Mouse (Mus musculus) forebrain, embryonic 11.5 days (tissue): ENCODE results near the gene Cnot6. TPM values are rescaled to one million over a fixed set of nuclear protein-coding genes. Genes with fewer than 3 reads are reported as not detected.

Source experiments
- ATAC-seq: fragments of 200-750 bp; cut with Nextera tagmentation; replicated peaks from 2 replicates; pipeline ENCODE4 v1.8.0; 2017; ENCODE audit warnings: moderate TSS enrichment; ENCODE audit not compliant: low FRiP score
- DNase-seq: peaks from one replicate; pipeline ENCODE4 v3.0.0-alpha.2; 2017; ENCODE audit warnings: low spot score
- H3K27ac ChIP-seq: fragments of 300-500 bp; sonication (generic); 2 replicates; pipeline ENCODE4 v1.5.1; 2014; ENCODE audit warnings: low read depth, low read length
- H3K27me3 ChIP-seq: fragments of 300-500 bp; sonication (generic); 2 replicates; pipeline ENCODE4 v1.6.1; 2014; ENCODE audit warnings: mild to moderate bottlenecking, low read length, mixed read lengths; ENCODE audit not compliant: control insufficient read depth, insufficient read depth
- H3K36me3 ChIP-seq: fragments of 300-500 bp; sonication (generic); 2 replicates; pipeline ENCODE4 v1.6.1; 2014; ENCODE audit warnings: mild to moderate bottlenecking, low read length, moderate library complexity, mixed read lengths; ENCODE audit not compliant: control insufficient read depth, insufficient read depth
- H3K4me1 ChIP-seq: fragments of 300-500 bp; sonication (generic); replicated peaks from 2 replicates; pipeline ENCODE4 v1.6.1; 2014; ENCODE audit warnings: low read length, mixed read lengths; ENCODE audit not compliant: control insufficient read depth, insufficient read depth
- H3K4me2 ChIP-seq: fragments of 300-500 bp; sonication (generic); 2 replicates; pipeline ENCODE4 v1.6.1; 2014; ENCODE audit warnings: low read depth, mild to moderate bottlenecking, low read length, moderate library complexity, mixed read lengths; ENCODE audit not compliant: severe bottlenecking
- H3K4me3 ChIP-seq: fragments of 300-500 bp; sonication (generic); 2 replicates; pipeline ENCODE4 v1.5.1; 2014; ENCODE audit warnings: low read depth, low read length
- H3K9ac ChIP-seq: fragments of 300-500 bp; sonication (generic); 2 replicates; pipeline ENCODE4 v1.6.1; 2014; ENCODE audit warnings: low read length
- H3K9me3 ChIP-seq: fragments of 300-500 bp; sonication (generic); 2 replicates; pipeline ENCODE4 v1.6.1; 2016; ENCODE audit warnings: low read length, mixed read lengths; ENCODE audit not compliant: control insufficient read depth
- WGBS: fragments of 180-500 bp; shearing (Covaris S2); extraction: QIAGEN DNeasy Blood & Tissue Kit; methylation state at CpG from one replicate; pipeline ENCODE4 v1.1.7; 2014; 5-methylcytosine and 5-hydroxymethylcytosine counted together
- polyA plus RNA-seq: library from polyadenylated mRNA; unstranded; fragments of >200 nt; fragmentation: Nextera tagmentation; extraction: Ambion mirVana; gene quantifications from 2 replicates; pipeline ENCODE4 v1.2.1, GENCODE M21; 2014

Gene Cnot6
- polyA plus RNA-seq, 1 experiment from 2014 or later: 55.3 TPM

DNA sequence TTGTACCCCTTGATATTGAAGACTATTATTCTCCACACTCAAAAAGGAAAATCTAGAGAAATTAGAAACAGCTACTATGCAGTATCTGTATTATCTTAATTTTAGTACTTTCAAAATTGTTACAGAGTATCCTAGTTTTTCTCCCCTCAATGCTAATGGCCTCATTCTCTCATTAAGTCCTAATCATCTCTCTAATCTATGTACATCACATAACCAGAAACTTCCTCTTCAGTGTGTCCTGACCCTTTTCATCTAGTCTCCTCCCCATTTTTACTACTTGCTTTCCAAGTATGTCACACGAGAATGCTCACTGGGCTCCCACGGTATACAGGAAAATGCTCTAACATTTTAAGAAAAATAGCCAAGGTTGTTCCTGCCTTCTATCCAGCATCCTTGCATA, 4.7 kb downstream of the Cnot6 start:
- peaks cover 4% of the 10 kb centered on the region; the same call in 1 of the 2 replicates for H3K4me1 ChIP-seq
- ATAC-seq (no peak), DNase-seq (no peak)
- no peak overlapping the region for H3K27ac ChIP-seq
- H3K4me2 ChIP-seq: no peak overlapping the region
- H3K9me3 ChIP-seq: no peaks in the 10 kb centered on the region
- 87% methylated on average over 2 of the region's 2 CpGs for WGBS
- H3K27me3 ChIP-seq: no peaks in the 10 kb centered on the region
- no peak overlapping the region for H3K4me3 ChIP-seq
- peaks cover 3% of the 10 kb centered on the region for H3K36me3 ChIP-seq
- H3K9ac ChIP-seq: no peak overlapping the region

DNA sequence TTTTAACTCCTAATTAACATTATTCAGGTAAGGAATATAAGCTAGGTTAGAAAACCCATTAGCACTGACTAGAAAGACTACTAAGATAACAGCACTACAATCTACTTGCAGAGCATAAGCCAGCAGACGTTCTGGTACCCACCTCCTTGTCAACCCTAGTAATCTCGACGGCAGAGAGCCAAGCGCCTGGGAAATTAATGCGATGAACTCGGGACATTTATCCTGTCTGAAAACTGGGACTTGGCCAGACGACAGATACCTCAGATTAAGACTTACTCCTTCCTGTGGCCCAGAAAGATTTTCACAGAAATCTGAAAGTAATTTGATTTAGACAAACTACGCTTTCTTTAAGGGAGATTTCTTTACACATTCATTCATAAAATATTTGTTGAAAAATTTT, 7.7 kb downstream of the Cnot6 start:
- Histone ChIP-seq H3K9me3 (no peaks in the 10 kb centered on the region), H3K27me3 (no peaks in the 10 kb centered on the region), H3K9ac (no peak overlapping the region), H3K27ac (no peak overlapping the region), H3K36me3 (peaks cover 16% of the 10 kb centered on the region), H3K4me3 (no peak overlapping the region), H3K4me2 (no peak overlapping the region), H3K4me1 (peaks cover 4% of the 10 kb centered on the region; the same call in 1 of the 2 replicates)
- no peak for ATAC-seq
- WGBS: 93% methylated on average over 8 of the region's 8 CpGs
- DNase-seq: no peak

DNA sequence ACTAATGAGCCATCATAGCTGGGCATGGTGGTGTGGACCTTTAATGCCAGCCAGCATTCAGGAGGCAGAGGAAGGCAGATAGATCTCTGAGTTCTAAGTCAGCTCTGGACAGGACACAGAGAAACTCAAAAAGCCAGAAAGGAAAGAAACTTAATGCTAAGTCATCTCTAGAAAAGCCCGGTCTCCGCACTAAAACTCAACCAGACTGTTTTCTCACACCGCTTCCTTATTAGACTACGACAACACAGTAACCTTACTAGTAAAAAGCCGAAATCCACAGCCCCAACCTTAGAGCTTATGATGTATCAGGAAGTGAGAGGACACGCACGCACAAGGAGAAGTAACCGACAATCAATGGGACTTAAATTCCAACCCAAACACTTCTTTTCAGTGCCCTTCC, 10.5 kb downstream of the Cnot6 start:
- H3K4me2 ChIP-seq: no peak overlapping the region
- H3K9ac ChIP-seq: no peak overlapping the region
- no peak overlapping the region for H3K4me3 ChIP-seq
- no peaks in the 10 kb centered on the region for H3K4me1 ChIP-seq
- DNase-seq (no peak), ATAC-seq (no peak)
- no peaks in the 10 kb centered on the region for H3K9me3 ChIP-seq
- H3K27me3 ChIP-seq: no peaks in the 10 kb centered on the region
- H3K27ac ChIP-seq: no peak overlapping the region
- 97% methylated on average over 8 of the region's 8 CpGs for WGBS
- H3K36me3 ChIP-seq: peaks cover 23% of the 10 kb centered on the region

DNA sequence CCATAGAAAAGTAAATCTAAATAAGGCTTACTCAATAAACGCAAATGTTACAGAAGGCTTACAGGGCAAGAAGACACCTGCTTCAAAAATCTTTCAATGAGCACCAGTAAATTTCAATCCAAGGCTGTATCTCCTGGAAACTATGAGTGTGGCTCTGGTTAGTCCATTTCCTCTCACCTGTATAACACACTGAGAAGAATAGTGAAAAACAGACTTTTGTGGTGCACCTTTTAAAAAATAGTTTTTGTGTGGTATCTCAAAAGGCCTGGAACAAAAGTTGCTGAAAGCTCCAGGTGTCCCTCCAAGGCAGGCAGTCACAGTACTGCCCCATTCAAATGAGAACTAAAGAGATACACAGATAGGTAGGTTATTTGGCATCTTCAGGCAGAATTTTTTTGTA, 13.4 kb downstream of the Cnot6 start:
- Histone ChIP-seq H3K4me3 (no peak overlapping the region), H3K27me3 (no peaks in the 10 kb centered on the region), H3K4me1 (no peaks in the 10 kb centered on the region), H3K4me2 (no peak overlapping the region), H3K27ac (no peak overlapping the region), H3K9ac (no peak overlapping the region), H3K9me3 (no peaks in the 10 kb centered on the region), H3K36me3 (peaks cover 19% of the 10 kb centered on the region)
- ATAC-seq (no peak), DNase-seq (no peak)
- 96% methylated on average over 1 of the region's 1 CpGs for WGBS

DNA sequence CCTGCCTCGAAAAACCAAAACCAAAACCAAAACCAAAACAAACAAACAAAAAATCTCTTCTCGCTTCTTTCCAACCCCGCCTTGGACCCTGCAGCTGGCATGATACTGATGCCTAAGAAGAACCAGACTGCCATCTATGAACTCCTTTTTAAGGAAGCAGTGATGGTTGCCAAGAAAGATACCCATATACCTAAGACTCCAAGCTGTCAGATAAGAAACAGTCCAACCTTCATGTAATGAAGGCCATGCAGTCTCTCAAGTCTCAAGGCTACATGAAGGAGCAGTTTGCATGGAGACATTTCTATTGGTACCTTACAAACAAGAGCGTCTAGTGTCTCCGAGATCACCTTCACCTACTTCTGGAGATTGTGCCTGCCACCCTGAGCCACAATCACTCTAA, 14.7 kb downstream of the Cnot6 start:
- WGBS: 94% methylated on average over 5 of the region's 5 CpGs

DNA sequence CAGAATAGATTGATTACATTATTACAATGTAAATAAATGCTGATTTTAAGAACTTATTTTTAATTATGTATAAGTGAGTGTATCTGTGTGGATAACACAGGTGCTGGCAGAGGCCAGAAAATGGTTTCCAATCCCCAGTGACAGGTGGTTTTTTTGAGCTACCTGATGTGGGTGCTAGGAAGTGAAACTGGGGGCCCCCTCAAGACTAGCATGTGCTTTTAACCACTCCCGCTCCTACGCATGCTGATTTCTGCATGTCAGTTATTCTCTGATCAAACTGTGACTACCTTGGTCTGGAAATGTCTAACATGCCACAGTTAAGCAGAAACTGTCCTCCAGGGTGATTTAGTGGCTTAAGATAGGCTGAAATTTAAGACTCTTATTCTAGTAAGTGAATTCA, 16.1 kb downstream of the Cnot6 start:
- Histone ChIP-seq H3K4me1 (no peaks in the 10 kb centered on the region), H3K9ac (no peak overlapping the region), H3K27ac (no peak overlapping the region), H3K9me3 (no peaks in the 10 kb centered on the region), H3K27me3 (no peaks in the 10 kb centered on the region), H3K36me3 (peaks cover 14% of the 10 kb centered on the region), H3K4me2 (no peak overlapping the region), H3K4me3 (no peak overlapping the region)
- no peak for DNase-seq
- ATAC-seq: no peak
- WGBS: 97% methylated on average over 2 of the region's 2 CpGs

More for the DNA sequence above, 14.7 kb downstream of the Cnot6 start:
- H3K9ac ChIP-seq: no peak overlapping the region
- no peak overlapping the region for H3K4me3 ChIP-seq
- H3K4me1 ChIP-seq: no peaks in the 10 kb centered on the region
- ATAC-seq (no peak), DNase-seq (no peak)
- H3K4me2 ChIP-seq: no peak overlapping the region
- H3K27ac ChIP-seq: no peak overlapping the region
- peaks cover 19% of the 10 kb centered on the region for H3K36me3 ChIP-seq
- H3K27me3 ChIP-seq: no peaks in the 10 kb centered on the region
- H3K9me3 ChIP-seq: no peaks in the 10 kb centered on the region

DNA sequence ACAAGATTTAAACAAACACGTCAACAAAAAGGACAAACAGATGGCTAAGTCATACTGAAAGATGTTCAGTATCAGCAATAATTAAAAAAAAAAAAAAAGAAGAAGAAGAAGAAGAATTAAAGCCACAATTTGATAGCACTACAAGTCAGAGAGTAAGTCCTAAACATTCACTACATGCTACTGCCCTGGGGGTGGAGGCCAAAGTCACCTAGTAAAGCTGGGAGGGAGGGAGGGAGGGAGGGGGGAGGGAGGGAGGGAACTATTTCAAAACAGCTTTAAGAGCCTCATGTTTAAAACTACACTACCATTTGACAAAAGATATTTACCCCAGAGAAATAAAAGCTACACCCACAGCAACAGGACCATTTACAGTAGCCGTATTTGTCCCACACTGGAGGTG, 16.8 kb downstream of the Cnot6 start:
- H3K36me3 ChIP-seq: peaks cover 11% of the 10 kb centered on the region; the same call in 1 of the 2 replicates
- H3K27ac ChIP-seq: no peak overlapping the region
- WGBS: 96% methylated on average over 2 of the region's 2 CpGs

DNA sequence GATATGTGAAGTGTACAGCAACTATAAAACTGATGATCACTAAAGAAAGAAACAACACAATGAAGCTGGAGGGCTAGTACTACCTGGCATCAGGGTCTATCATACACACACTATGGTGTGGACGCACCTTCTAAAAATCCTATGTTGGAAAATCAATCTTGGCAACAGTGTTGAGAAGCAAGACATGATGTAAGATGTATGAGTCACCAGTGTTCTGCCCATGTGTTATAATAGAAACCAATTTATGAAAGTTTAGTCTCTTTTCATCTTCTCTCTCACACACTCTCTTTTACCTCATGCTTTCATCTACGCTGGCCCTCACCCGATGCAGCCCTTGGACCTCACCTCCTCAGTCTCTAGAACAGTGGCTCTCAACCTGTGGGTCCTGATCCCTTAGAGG, 17.5 kb downstream of the Cnot6 start:
- Histone ChIP-seq H3K4me1 (no peaks in the 10 kb centered on the region), H3K4me3 (no peak overlapping the region), H3K27me3 (no peaks in the 10 kb centered on the region), H3K9me3 (no peaks in the 10 kb centered on the region), H3K4me2 (no peak overlapping the region), H3K9ac (no peak overlapping the region), H3K27ac (no peak overlapping the region), H3K36me3 (peaks cover 11% of the 10 kb centered on the region; the same call in 1 of the 2 replicates)
- ATAC-seq: no peak
- WGBS: 98% methylated on average over 3 of the region's 3 CpGs
- no peak for DNase-seq

More for the DNA sequence above, 16.8 kb downstream of the Cnot6 start:
- no peaks in the 10 kb centered on the region for H3K9me3 ChIP-seq
- no peaks in the 10 kb centered on the region for H3K27me3 ChIP-seq
- H3K4me3 ChIP-seq: no peak overlapping the region
- ATAC-seq (no peak), DNase-seq (no peak)
- no peak overlapping the region for H3K4me2 ChIP-seq
- no peaks in the 10 kb centered on the region for H3K4me1 ChIP-seq
- no peak overlapping the region for H3K9ac ChIP-seq

DNA sequence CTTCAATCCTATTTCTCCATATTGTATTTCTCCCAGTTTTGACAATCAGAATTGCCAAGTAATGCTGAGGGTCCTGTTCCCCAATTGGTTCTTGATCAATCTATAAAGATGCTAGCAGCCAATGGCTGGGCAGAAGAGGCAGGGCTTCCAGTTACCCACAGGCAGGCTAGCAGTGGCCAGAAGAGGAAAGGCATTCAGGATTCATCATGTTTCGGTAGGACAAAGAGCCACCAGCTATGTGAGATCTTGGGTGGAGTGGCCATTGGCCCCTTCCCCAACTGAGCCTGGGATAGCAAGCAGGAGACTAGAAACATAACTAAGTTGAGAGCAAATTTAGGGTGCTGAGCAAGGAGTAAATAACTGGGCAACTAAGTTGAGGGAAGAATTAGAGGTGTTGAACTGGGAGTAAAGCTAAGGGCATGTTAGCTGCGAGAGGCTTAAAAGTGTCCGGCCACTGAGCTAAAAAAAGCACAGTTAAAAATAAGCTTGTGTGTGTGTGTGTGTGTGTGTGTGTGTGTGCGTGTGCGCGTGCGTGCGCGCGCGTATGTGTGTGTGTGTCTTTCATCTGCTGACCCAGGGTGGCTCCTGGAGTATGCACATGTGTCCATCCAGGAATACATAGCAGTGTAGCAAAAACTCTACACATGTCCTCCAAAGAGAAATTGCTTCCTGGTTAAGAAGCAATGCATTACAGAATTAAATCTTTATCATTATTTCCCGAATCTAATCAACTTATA, 28.1 kb downstream of the Cnot6 start:
- Histone ChIP-seq H3K4me3 (no peak overlapping the region), H3K9ac (no peak overlapping the region), H3K9me3 (no peaks in the 10 kb centered on the region), H3K27ac (no peak overlapping the region), H3K4me2 (no peak overlapping the region), H3K4me1 (no peaks in the 10 kb centered on the region), H3K36me3 (peaks cover 17% of the 10 kb centered on the region; the same call in 1 of the 2 replicates), H3K27me3 (no peaks in the 10 kb centered on the region)
- ATAC-seq (no peak), DNase-seq (no peak)
- WGBS: 96% methylated on average over 12 of the region's 12 CpGs
